Mouse (Mus musculus) left cerebral cortex, adult 11 months (tissue): ENCODE results near the gene Wfdc17.

ENCODE experiments used
- DNase-seq: peaks from one replicate; pipeline ENCODE4 v3.0.0; 2022; ENCODE audit warnings: low spot score

Gene Wfdc17

GRCm38 (mm10) chr11:83740443-83740991 is 36.7 kb downstream of the Wfdc17 start:
- no peak for DNase-seq

- DNase-seq = no peak
Measured at GRCm38 (mm10) chr11:83741841-83742240, 38.0 kb downstream of the Wfdc17 start.

GRCm38 (mm10) chr11:83742731-83743355 is 39.1 kb downstream of the Wfdc17 start:
- no peak for DNase-seq

- DNase-seq = no peak
Measured at GRCm38 (mm10) chr11:83743525-83743924, 39.7 kb downstream of the Wfdc17 start.

GRCm38 (mm10) chr11:83746152-83746551 is 42.4 kb downstream of the Wfdc17 start:
- DNase-seq = no peak

- no peak for DNase-seq
Measured at GRCm38 (mm10) chr11:83746681-83747080, 42.9 kb downstream of the Wfdc17 start, which contains the start of gene Wfdc21. TSS of gene Wfdc21 (plus strand) at chr11:83746940.

- DNase-seq = no peak
Measured at GRCm38 (mm10) chr11:83747376-83748265, 43.8 kb downstream of the Wfdc17 start.

GRCm38 (mm10) chr11:83753581-83754181 is 49.9 kb downstream of the Wfdc17 start, which contains the start of gene Heatr6:
TSS of gene Heatr6 (plus strand) at chr11:83753696.
- DNase-seq = peak; percentile 86

- no peak for DNase-seq
Measured at GRCm38 (mm10) chr11:83754227-83754626, 50.4 kb downstream of the Wfdc17 start.
